Comparison of ENCODE assay signal across 16 mouse cellular contexts in the genomic region with DNA sequence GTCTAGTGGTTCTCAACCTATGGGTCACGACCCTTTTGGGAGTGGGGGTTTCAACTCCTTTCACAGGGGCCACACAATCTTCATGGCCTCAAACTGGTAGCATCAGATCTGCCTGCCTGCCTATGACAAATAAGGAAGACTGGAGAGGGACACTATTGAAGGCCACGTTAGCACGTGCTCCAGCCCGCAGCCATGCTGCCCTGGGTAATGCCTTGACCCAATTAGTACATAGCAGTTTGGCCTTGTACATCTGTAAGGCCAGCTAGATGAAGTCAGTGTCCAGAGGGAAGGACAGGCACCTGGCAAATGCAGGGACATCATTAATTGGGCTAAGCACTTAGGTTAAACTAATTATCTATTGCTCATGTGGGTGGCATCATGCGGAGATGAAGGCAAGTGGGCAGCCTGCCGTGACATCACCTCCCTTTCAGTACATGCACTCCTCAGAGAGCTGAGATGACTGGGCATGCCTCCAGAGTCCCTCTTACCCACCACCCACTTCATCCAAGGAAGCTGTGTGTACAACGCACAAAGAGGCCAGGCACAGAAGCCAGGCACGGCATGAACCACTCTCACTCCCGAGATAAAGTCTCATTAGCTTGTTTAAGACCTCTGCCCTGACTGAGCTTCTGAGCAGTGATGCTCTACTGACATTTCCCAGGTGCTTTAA.
DNase-seq lines count a peak whose midpoint lies in the region; ATAC-seq and TF ChIP-seq lines count a peak whose summit lies in the region.
"Had no signal": no experiment of that assay in that cellular context is flagged by ENCODE, and none has a peak within 500 bp of the region (broad histone marks: within the 10 kb centered on the region; RNA-seq: fewer than 3 reads in every experiment).

No protein-coding gene starts in this region.

- TF ChIP-seq EP300 in liver, embryonic 14.5 days (IDR thresholded peaks at IDR 0.05; ENCODE audit: low read depth), result no peak
- TF ChIP-seq EP300 in liver, postnatal 0 days (IDR thresholded peaks at IDR 0.05; ENCODE audit: low read depth), result no peak

- peaks cover 7% of the 10 kb centered on the region; the same call in 1 of the 2 replicates for H3K4me1 ChIP-seq in heart, embryonic 15.5 days (replicated peaks)
- H3K4me1 ChIP-seq in liver, embryonic 14.5 days (replicated peaks; ENCODE audit: control insufficient read depth in 2 of 2, insufficient read depth in 2 of 2, low read length in 1 of 2), result peaks cover 64 to 70% of the 10 kb centered on the region in 2 experiments
- no peaks in the 10 kb centered on the region for H3K4me1 ChIP-seq in liver, postnatal 0 days (ENCODE audit: insufficient read depth)

- peak; percentile 64; the same call in 1 of the 2 replicates for ATAC-seq in heart, embryonic 15.5 days (replicated peaks; ENCODE audit: insufficient number of reproducible peaks, insufficient read depth, low FRiP score, low read depth)
- ATAC-seq in liver, embryonic 14.5 days (ENCODE audit: insufficient read depth), result no peak
- no peak for ATAC-seq in liver, postnatal 0 days

- intact Hi-C loops in heart, postnatal 25 days (cut with DNase I), result no loop called here

- H3K4me2 ChIP-seq in heart, embryonic 15.5 days, result no peak overlapping the region
- H3K4me2 ChIP-seq in liver, embryonic 14.5 days (ENCODE audit: low read depth), result no peak overlapping the region
- no peak overlapping the region for H3K4me2 ChIP-seq in liver, postnatal 0 days (ENCODE audit: low read depth, low read length)
- H3K4me2 ChIP-seq: embryonic facial prominence, embryonic 15.5 days; heart, embryonic 12.5 days; limb, embryonic 13.5 days had no signal

- H3K36me3 ChIP-seq in heart, embryonic 15.5 days, result no peaks in the 10 kb centered on the region
- no peaks in the 10 kb centered on the region for H3K36me3 ChIP-seq in liver, embryonic 14.5 days (replicated peaks; ENCODE audit: control insufficient read depth, insufficient read depth, low read depth)
- no peaks in the 10 kb centered on the region for H3K36me3 ChIP-seq in liver, postnatal 0 days (replicated peaks; ENCODE audit: insufficient read depth, low read length)
- H3K36me3 ChIP-seq: embryonic facial prominence, embryonic 15.5 days; heart, embryonic 12.5 days; limb, embryonic 13.5 days had no signal

- no peak for TF ChIP-seq CTCF in liver, embryonic 14.5 days (IDR thresholded peaks at IDR 0.05; ENCODE audit: low read depth)
- no peak for TF ChIP-seq CTCF in liver, postnatal 0 days (IDR thresholded peaks at IDR 0.05; ENCODE audit: low read depth)

- H3K9ac ChIP-seq in heart, embryonic 15.5 days, result no peak overlapping the region
- H3K9ac ChIP-seq in liver, embryonic 14.5 days (replicated peaks), result no peak overlapping the region
- H3K9ac ChIP-seq in liver, postnatal 0 days (replicated peaks), result no peak overlapping the region
- H3K9ac ChIP-seq: embryonic facial prominence, embryonic 15.5 days; heart, embryonic 12.5 days; limb, embryonic 13.5 days had no signal

- H3K4me3 ChIP-seq in heart, embryonic 15.5 days, result no peak overlapping the region
- no peak overlapping the region for H3K4me3 ChIP-seq in liver, embryonic 14.5 days (ENCODE audit: insufficient read depth in 1 of 2, low read depth in 2 of 2, low read length in 2 of 2)
- no peak overlapping the region for H3K4me3 ChIP-seq in liver, postnatal 0 days (ENCODE audit: low read depth, low read length)
- H3K4me3 ChIP-seq: embryonic facial prominence, embryonic 15.5 days; gastrocnemius, adult 2 months; heart, embryonic 12.5 days; limb, embryonic 13.5 days had no signal

- H3K9me3 ChIP-seq in heart, embryonic 15.5 days (replicated peaks), result no peaks in the 10 kb centered on the region
- H3K9me3 ChIP-seq in liver, embryonic 14.5 days (ENCODE audit: control insufficient read depth, low read length), result no peaks in the 10 kb centered on the region
- no peaks in the 10 kb centered on the region for H3K9me3 ChIP-seq in liver, postnatal 0 days (ENCODE audit: low read length)
- H3K9me3 ChIP-seq: embryonic facial prominence, embryonic 15.5 days; heart, embryonic 12.5 days; limb, embryonic 13.5 days had no signal

- peak; percentile 29 to 45 for DNase-seq in cerebellum, postnatal 10 days
- DNase-seq in cerebellum, postnatal 14 days, result no peak
- DNase-seq in heart, postnatal 25 days (ENCODE audit: low spot score), result no peak
- DNase-seq in liver, embryonic 14.5 days (ENCODE audit: low read depth in 3 of 3, low spot score in 3 of 3), result no peak
- DNase-seq in liver, postnatal 0 days, result no peak
- peak; percentile 24 for DNase-seq in adrenal gland, postnatal 14 days
- DNase-seq in B cell, adult 2 months, result no peak
- DNase-seq: cerebellum, postnatal 25 days; gastrocnemius, adult 2 months; kidney, postnatal 25 days; layer of hippocampus, postnatal 36 days; lung, postnatal 36 days had no signal

- no peaks in the 10 kb centered on the region for H3K27me3 ChIP-seq in heart, embryonic 15.5 days
- no peaks in the 10 kb centered on the region for H3K27me3 ChIP-seq in liver, embryonic 14.5 days (ENCODE audit: control insufficient read depth, insufficient read depth, low read length)
- H3K27me3 ChIP-seq in liver, postnatal 0 days (ENCODE audit: insufficient read depth, low read length), result no peaks in the 10 kb centered on the region
- H3K27me3 ChIP-seq: embryonic facial prominence, embryonic 15.5 days had no signal

- WGBS in heart, embryonic 15.5 days, result 53% methylated on average over 9 of the region's 9 CpGs
- 58% methylated on average over 9 of the region's 9 CpGs for WGBS in liver, embryonic 14.5 days (ENCODE audit: insufficient replicate concordance)
- WGBS in liver, postnatal 0 days (ENCODE audit: insufficient replicate concordance), result 53% methylated on average over 9 of the region's 9 CpGs

- H3K27ac ChIP-seq in heart, embryonic 15.5 days, result no peak overlapping the region
- H3K27ac ChIP-seq in liver, embryonic 14.5 days, result peak overlapping the region; percentile 46
- H3K27ac ChIP-seq in liver, postnatal 0 days (ENCODE audit: low read depth), result no peak overlapping the region
- H3K27ac ChIP-seq: embryonic facial prominence, embryonic 15.5 days; gastrocnemius, adult 2 months; limb, embryonic 13.5 days had no signal

Comparison
In these comparisons a context has a peak if more than half of its experiments do, and no peak if none do; other contexts are left out.
1. DNase-seq: peak in cerebellum, postnatal 10 days (2 of 2) and adrenal gland, postnatal 14 days (single experiment); none in cerebellum, postnatal 14 days (0 of 2), heart, postnatal 25 days (single experiment), liver, embryonic 14.5 days (0 of 3), liver, postnatal 0 days (single experiment) and B cell, adult 2 months (0 of 2).